Mouse (Mus musculus) heart, embryonic 11.5 days (tissue): ENCODE measurements around the gene Psmb7. TPM values are rescaled to one million over a fixed set of nuclear protein-coding genes. Genes with fewer than 3 reads are reported as not detected.

Experiments used
- ATAC-seq: fragments of 200-750 bp; cut with Nextera tagmentation; replicated peaks from 2 replicates; pipeline ENCODE4 v1.8.0; 2017; ENCODE audit warnings: moderate library complexity; ENCODE audit not compliant: insufficient number of reproducible peaks, low FRiP score, low TSS enrichment
- H3K27ac ChIP-seq: fragments of 300-500 bp; sonication (generic); 2 replicates; pipeline ENCODE4 v1.5.1; 2014; ENCODE audit warnings: mild to moderate bottlenecking, low read depth, low read length
- H3K27me3 ChIP-seq: fragments of 300-500 bp; sonication (generic); 2 replicates; pipeline ENCODE4 v1.6.1; 2014; ENCODE audit warnings: mild to moderate bottlenecking, low read length, mixed read lengths; ENCODE audit not compliant: control insufficient read depth, insufficient read depth
- H3K36me3 ChIP-seq: fragments of 300-500 bp; sonication (generic); 2 replicates; pipeline ENCODE4 v1.6.1; 2014; ENCODE audit warnings: mild to moderate bottlenecking, low read length, moderate library complexity, mixed read lengths; ENCODE audit not compliant: control insufficient read depth, insufficient read depth
- H3K4me1 ChIP-seq: fragments of 300-500 bp; sonication (generic); 2 replicates; pipeline ENCODE4 v1.6.1; 2014; ENCODE audit warnings: low read length; ENCODE audit not compliant: control insufficient read depth, insufficient read depth
- H3K4me2 ChIP-seq: fragments of 300-500 bp; sonication (generic); 2 replicates; pipeline ENCODE4 v1.6.1; 2014; ENCODE audit warnings: mild to moderate bottlenecking, moderate library complexity
- H3K4me3 ChIP-seq: fragments of 300-500 bp; sonication (generic); 2 replicates; pipeline ENCODE4 v1.5.1; 2014; ENCODE audit warnings: low read depth, low read length
- H3K9ac ChIP-seq: fragments of 300-500 bp; sonication (generic); 2 replicates; pipeline ENCODE4 v1.6.1; 2014; ENCODE audit warnings: mild to moderate bottlenecking, low read depth, low read length, moderate library complexity
- H3K9me3 ChIP-seq: fragments of 300-500 bp; sonication (generic); replicated peaks from 2 replicates; pipeline ENCODE4 v1.6.1; 2016; ENCODE audit warnings: low read length; ENCODE audit not compliant: control insufficient read depth
- WGBS: fragments of 180-500 bp; shearing (Covaris S2); extraction: QIAGEN DNeasy Blood & Tissue Kit; methylation state at CpG from one replicate; pipeline ENCODE4 v1.1.7; 2014; ENCODE audit not compliant: insufficient replicate concordance; 5-methylcytosine and 5-hydroxymethylcytosine counted together
- microRNA-seq: library from miRNA; unstranded; fragments of <30 nt; microRNA quantifications from one replicate; pipeline ENCODE4, GENCODE M21; 2016; ENCODE audit warnings: borderline number of aligned reads
- polyA plus RNA-seq: library from polyadenylated mRNA; unstranded; fragments of >200 nt; fragmentation: Nextera tagmentation; extraction: Ambion mirVana; gene quantifications from 2 replicates; pipeline ENCODE4 v1.2.1, GENCODE M21; 2014

Psmb7 gene
- polyA plus RNA-seq, 1 experiment from 2014 or later = 254 TPM

GRCm38 (mm10) chr2:38543158-38543557, 100.7 kb downstream of the Psmb7 start:
- H3K4me3 ChIP-seq = no peak overlapping the region
- no peak overlapping the region for H3K4me2 ChIP-seq
- no peaks in the 10 kb centered on the region for H3K9me3 ChIP-seq
- no peaks in the 10 kb centered on the region for H3K27me3 ChIP-seq
- no peak overlapping the region for H3K27ac ChIP-seq
- H3K9ac ChIP-seq = no peak overlapping the region
- 72% methylated on average over 2 of the region's 2 CpGs for WGBS
- peaks cover 45% of the 10 kb centered on the region for H3K4me1 ChIP-seq
- H3K36me3 ChIP-seq = no peaks in the 10 kb centered on the region
- ATAC-seq = no peak

- no peak overlapping the region for H3K27ac ChIP-seq
- H3K4me3 ChIP-seq = no peak overlapping the region
- H3K4me2 ChIP-seq = no peak overlapping the region
- WGBS = 33% methylated on average over 1 of the region's 1 CpGs
- H3K36me3 ChIP-seq = no peaks in the 10 kb centered on the region
- H3K9ac ChIP-seq = no peak overlapping the region
- no peaks in the 10 kb centered on the region for H3K9me3 ChIP-seq
- no peak for ATAC-seq
- peaks cover 53% of the 10 kb centered on the region for H3K4me1 ChIP-seq
- no peaks in the 10 kb centered on the region for H3K27me3 ChIP-seq
Measured at GRCm38 (mm10) chr2:38542366-38542765, 101.5 kb downstream of the Psmb7 start.

GRCm38 (mm10) chr2:38541570-38541969, 102.3 kb downstream of the Psmb7 start:
- Histone ChIP-seq H3K4me2 (no peak overlapping the region), H3K36me3 (no peaks in the 10 kb centered on the region), H3K9ac (no peak overlapping the region; the same call in 1 of the 2 replicates), H3K4me3 (no peak overlapping the region), H3K27ac (peak overlapping the region; percentile 43; the same call in 1 of the 2 replicates), H3K9me3 (no peaks in the 10 kb centered on the region), H3K4me1 (peaks cover 54% of the 10 kb centered on the region), H3K27me3 (no peaks in the 10 kb centered on the region)
- WGBS = 68% methylated on average over 1 of the region's 1 CpGs
- no peak for ATAC-seq

- H3K4me2 ChIP-seq = peak overlapping the region; percentile 37; the same call in 1 of the 2 replicates
Measured at GRCm38 (mm10) chr2:38541101-38541500, 102.8 kb downstream of the Psmb7 start.

GRCm38 (mm10) chr2:38540666-38541065, 103.2 kb downstream of the Psmb7 start:
- no peaks in the 10 kb centered on the region for H3K27me3 ChIP-seq
- H3K4me2 ChIP-seq = peak overlapping the region; percentile 37; the same call in 1 of the 2 replicates
- no peaks in the 10 kb centered on the region for H3K9me3 ChIP-seq
- peaks cover 54% of the 10 kb centered on the region for H3K4me1 ChIP-seq
- peak overlapping the region; percentile 50 for H3K27ac ChIP-seq
- no peak overlapping the region for H3K9ac ChIP-seq
- ATAC-seq = no peak
- 81% methylated on average over 6 of the region's 6 CpGs for WGBS
- no peaks in the 10 kb centered on the region for H3K36me3 ChIP-seq
- no peak overlapping the region for H3K4me3 ChIP-seq

More at GRCm38 (mm10) chr2:38541101-38541500, 102.8 kb downstream of the Psmb7 start:
- no peaks in the 10 kb centered on the region for H3K36me3 ChIP-seq
- WGBS = 49% methylated on average over 3 of the region's 3 CpGs
- no peak for ATAC-seq
- peak overlapping the region; percentile 50 for H3K27ac ChIP-seq
- no peak overlapping the region for H3K4me3 ChIP-seq
- H3K9ac ChIP-seq = no peak overlapping the region; the same call in 1 of the 2 replicates
- no peaks in the 10 kb centered on the region for H3K27me3 ChIP-seq
- peaks cover 54% of the 10 kb centered on the region for H3K4me1 ChIP-seq
- H3K9me3 ChIP-seq = no peaks in the 10 kb centered on the region

GRCm38 (mm10) chr2:38539677-38540076, 104.2 kb downstream of the Psmb7 start:
- Histone ChIP-seq H3K36me3 (no peaks in the 10 kb centered on the region), H3K27me3 (no peaks in the 10 kb centered on the region), H3K4me1 (peaks cover 61% of the 10 kb centered on the region), H3K4me2 (no peak overlapping the region), H3K9me3 (no peaks in the 10 kb centered on the region), H3K9ac (no peak overlapping the region), H3K27ac (no peak overlapping the region), H3K4me3 (no peak overlapping the region)
- no peak for ATAC-seq
- WGBS = 89% methylated on average over 9 of the region's 9 CpGs

Small RNA genes within 50 kb of the gene (microRNA-seq; reads per million reads assigned to microRNA genes)
- gene Gm27634 = not detected

Other genes starting within 250 kb of the Psmb7 start
- 78.8 and 85.1 TPM in 2 replicates for gene Nek6, start 132.4 kb downstream of the Psmb7 start, polyA plus RNA-seq
- not detected in 2 replicates for gene Nr5a1, start 70.5 kb upstream of the Psmb7 start, polyA plus RNA-seq